Mouse (Mus musculus) heart, adult 2 months (tissue): ENCODE results near the gene Ly6g6c.

Experiments
- CTCF ChIP-seq: fragments of 200-600 bp; IDR thresholded peaks from 2 replicates; pipeline ENCODE4 v1.8.1; 2022; ENCODE audit warnings: antibody characterized with exemption, mild to moderate bottlenecking, moderate library complexity
- EP300 ChIP-seq: fragments of 200-500 bp; IDR thresholded peaks from 2 replicates; pipeline ENCODE4 v1.6.1; 2011; ENCODE audit warnings: low read depth, low read length, control low read depth; ENCODE audit not compliant: insufficient read depth

GRCm38 (mm10) chr17:35057090-35057489 is 8.1 kb upstream of the Ly6g6c start:
- TF ChIP-seq CTCF (no peak), EP300 (no peak)
